In the genomic region with DNA sequence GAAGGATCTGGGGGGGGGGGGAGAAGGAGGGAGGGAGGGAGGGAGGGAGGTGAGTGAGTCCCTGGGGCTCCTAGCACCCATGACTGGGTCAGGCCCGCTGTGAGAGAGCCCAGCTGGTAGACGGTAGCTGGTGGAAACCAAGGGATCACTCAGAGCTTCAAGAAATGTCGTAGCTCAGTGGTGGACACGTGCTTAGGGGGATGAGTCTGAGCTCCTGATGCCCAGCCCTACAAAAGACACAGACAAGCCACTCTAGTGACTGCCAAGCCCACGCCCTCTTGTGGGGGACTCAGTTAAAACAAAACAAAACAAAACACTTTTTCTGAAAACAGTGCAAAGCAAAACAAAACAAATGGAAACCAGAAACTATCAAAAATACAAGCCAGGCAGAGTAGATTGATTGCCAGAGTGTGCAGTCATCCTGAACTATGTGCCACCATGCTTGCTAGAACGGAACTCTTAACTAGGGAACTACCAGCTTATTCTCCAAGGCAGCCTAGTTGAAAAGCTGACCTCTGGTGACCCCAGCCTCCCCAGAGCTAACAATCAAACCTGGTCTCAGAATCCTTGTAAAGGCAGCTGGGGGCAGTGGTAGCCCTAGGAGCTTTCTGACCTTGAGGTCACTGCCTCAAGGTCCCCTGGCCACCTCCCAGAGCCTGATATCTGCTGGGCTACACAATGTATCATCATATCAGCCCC, we compare ENCODE assay signal across 11 mouse cellular contexts. TPM values are rescaled to one million over a fixed set of nuclear protein-coding genes. Genes with fewer than 3 reads are reported as not detected.
DNase-seq lines count a peak whose midpoint lies in the region; ATAC-seq lines count a peak whose summit lies in the region.
"Had no signal": no experiment of that assay in that cellular context is flagged by ENCODE, and none has a peak within 500 bp of the region (broad histone marks: within the 10 kb centered on the region; RNA-seq: fewer than 3 reads in every experiment).

No protein-coding gene starts in this region.

- H3K4me1 ChIP-seq in liver, embryonic 12.5 days, result peaks cover 12% of the 10 kb centered on the region; the same call in 1 of the 2 replicates
- H3K4me1 ChIP-seq: lung, embryonic 15.5 days; stomach, embryonic 15.5 days had no signal

- no peak overlapping the region for H3K4me2 ChIP-seq in liver, embryonic 12.5 days
- H3K4me2 ChIP-seq: lung, embryonic 15.5 days; stomach, embryonic 15.5 days had no signal

- H3K9me3 ChIP-seq in liver, embryonic 12.5 days (replicated peaks), result no peaks in the 10 kb centered on the region
- H3K9me3 ChIP-seq: lung, embryonic 15.5 days; stomach, embryonic 15.5 days had no signal

- 44% methylated on average over 6 of the region's 6 CpGs for WGBS in liver, embryonic 12.5 days (ENCODE audit: insufficient replicate concordance)

- intact Hi-C loops in left cerebral cortex, postnatal 14 days (cut with DNase I), result no loop called here

- DNase-seq in embryo, embryonic 10 days (ENCODE audit: low spot score), result peak; percentile 48
- no peak for DNase-seq in embryo, embryonic 11 days
- DNase-seq in liver, result no peak
- DNase-seq in R1 (ENCODE audit: low read depth, low spot score), result peak; percentile 49
- no peak for DNase-seq in thymus, postnatal 36 days
- no peak for DNase-seq in left cerebral cortex, postnatal 14 days (ENCODE audit: low spot score in 2 of 2)

- no peak overlapping the region for H3K27ac ChIP-seq in liver, embryonic 12.5 days
- H3K27ac ChIP-seq: lung, embryonic 15.5 days; stomach, embryonic 15.5 days had no signal

- no peak overlapping the region for H3K4me3 ChIP-seq in liver, embryonic 12.5 days
- H3K4me3 ChIP-seq: lung, embryonic 15.5 days; stomach, embryonic 15.5 days had no signal

- H3K27me3 ChIP-seq in liver, embryonic 12.5 days (replicated peaks), result no peaks in the 10 kb centered on the region; the same call in 1 of the 2 replicates
- H3K27me3 ChIP-seq: lung, embryonic 15.5 days; stomach, embryonic 15.5 days had no signal

- H3K9ac ChIP-seq in liver, embryonic 12.5 days, result no peak overlapping the region
- H3K9ac ChIP-seq: lung, embryonic 15.5 days; stomach, embryonic 15.5 days had no signal

- 0 out of 2 replicates have a peak, but pooled peaks have one; percentile 1 for ATAC-seq in liver, embryonic 12.5 days
- ATAC-seq in megakaryocyte-erythroid progenitor cell, adult 5-6 weeks (replicated peaks; ENCODE audit: low FRiP score, low TSS enrichment, poor library complexity, severe bottlenecking), result peak; percentile 39; the same call in 1 of the 2 replicates
- ATAC-seq: CD4-positive, CD25-positive, alpha-beta regulatory T cell, adult 4 months had no signal

- no peaks in the 10 kb centered on the region for H3K36me3 ChIP-seq in liver, embryonic 12.5 days
- H3K36me3 ChIP-seq: lung, embryonic 15.5 days; stomach, embryonic 15.5 days had no signal

RNA-seq across cellular contexts. Expression of a gene that starts 22.0 kb away (rescaled TPM):
- 12.3 and 12.5 TPM in 2 replicates for polyA plus RNA-seq in liver, embryonic 12.5 days (2016; fragmentation: Nextera tagmentation; extraction: Ambion mirVana)
- total RNA-seq in megakaryocyte-erythroid progenitor cell, adult 5-6 weeks (2014; fragmentation: Nextera tagmentation), result 15.4 and 26.3 TPM in 2 replicates
- total RNA-seq in megakaryocyte-erythroid progenitor cell, adult 5-6 weeks (2017), result 11.6 and 20.4 TPM in 2 replicates
- 1 to 10 TPM; 5.8 to 8.1 TPM for total RNA-seq in left cerebral cortex, postnatal 14 days (2021)

RNA-seq across cellular contexts. Expression of a gene that starts 27.0 kb away (rescaled TPM):
- polyA plus RNA-seq in liver, embryonic 12.5 days (2016; fragmentation: Nextera tagmentation; extraction: Ambion mirVana), result 14.0 and 14.7 TPM in 2 replicates
- 2.2 and 5.8 TPM in 2 replicates for total RNA-seq in megakaryocyte-erythroid progenitor cell, adult 5-6 weeks (2014; fragmentation: Nextera tagmentation)
- total RNA-seq in megakaryocyte-erythroid progenitor cell, adult 5-6 weeks (2017), result 3.3 and 4.0 TPM in 2 replicates
- 10 to 100 TPM; 24.9 to 28.3 TPM for total RNA-seq in left cerebral cortex, postnatal 14 days (2021)

RNA-seq across cellular contexts. Expression of a gene that starts 27.2 kb away (rescaled TPM):
- polyA plus RNA-seq in liver, embryonic 12.5 days (2016; fragmentation: Nextera tagmentation; extraction: Ambion mirVana), result 2.1 and 2.4 TPM in 2 replicates
- 5.6 and 6.9 TPM in 2 replicates for total RNA-seq in megakaryocyte-erythroid progenitor cell, adult 5-6 weeks (2014; fragmentation: Nextera tagmentation)
- 2.9 and 4.4 TPM in 2 replicates for total RNA-seq in megakaryocyte-erythroid progenitor cell, adult 5-6 weeks (2017)
- 10 to 100 TPM; 60.1 to 61.1 TPM for total RNA-seq in left cerebral cortex, postnatal 14 days (2021)

Comparison
In these comparisons a context has a peak if more than half of its experiments do, and no peak if none do; other contexts are left out.
1. DNase-seq: peak in embryo, embryonic 10 days (single experiment) and R1 (single experiment); none in embryo, embryonic 11 days (single experiment), liver (single experiment), thymus, postnatal 36 days (0 of 2) and left cerebral cortex, postnatal 14 days (0 of 2).
2. RNA of a gene that starts 27.2 kb away (total RNA-seq): 60.1 to 61.1 TPM in left cerebral cortex, postnatal 14 days; 2.9 to 6.9 TPM in megakaryocyte-erythroid progenitor cell, adult 5-6 weeks; every median in the first group is over 4 times any median in the second.